Mouse (Mus musculus) embryonic fibroblast, embryonic 13.5 days (primary cell): ENCODE results near the gene Gm20388.

Experiments used
- CTCF ChIP-seq: IDR thresholded peaks from 2 replicates; pipeline ENCODE4 v1.5.1; 2011; ENCODE audit warnings: mild to moderate bottlenecking, control low read depth, low read length, moderate library complexity, borderline replicate concordance; ENCODE audit not compliant: insufficient read depth
- POLR2A ChIP-seq: IDR thresholded peaks from 2 replicates; pipeline ENCODE4 v1.6.1; 2011; ENCODE audit warnings: low read depth, mild to moderate bottlenecking, control low read depth, low read length, moderate library complexity

GRCm38 (mm10) chr8:124370422-124371183 is 4460.0 kb downstream of the Gm20388 start:
- TF ChIP-seq CTCF (no peak), POLR2A (no peak)
